In the genomic region with DNA sequence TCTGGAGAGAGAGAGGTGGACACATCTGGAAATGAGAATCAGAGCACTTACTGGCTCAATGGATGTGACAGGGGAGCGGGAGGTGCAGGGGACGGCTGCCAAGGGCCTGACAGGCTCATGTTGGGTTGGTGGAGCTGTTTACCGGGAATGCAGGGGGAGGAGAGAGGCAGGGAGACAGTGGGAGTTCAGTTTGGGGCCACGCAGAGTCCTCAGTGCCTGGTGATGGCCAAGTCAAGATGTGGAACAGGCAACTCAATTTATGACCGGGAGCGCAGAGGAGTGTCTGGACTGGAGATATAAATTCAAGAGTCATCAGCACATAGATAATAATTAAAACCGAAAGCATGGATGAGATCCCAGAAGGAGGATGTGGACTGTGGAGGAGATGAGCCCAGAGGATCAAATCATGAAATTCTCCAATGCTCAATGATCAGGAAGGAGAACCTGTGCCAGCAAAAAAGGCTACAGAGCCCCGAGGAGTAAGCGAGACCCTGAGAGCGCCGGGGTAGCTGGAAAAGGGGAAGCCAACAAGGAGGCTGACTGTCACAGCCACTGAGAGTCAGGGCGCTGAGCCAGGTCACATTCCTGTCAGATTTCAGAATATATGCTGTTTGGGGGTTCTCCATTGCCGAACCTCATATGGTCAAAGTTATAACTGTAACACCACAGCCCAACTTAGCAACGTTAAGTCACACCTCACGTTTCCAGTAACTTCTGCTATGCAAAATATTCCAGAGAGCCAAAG, we compare ENCODE assay signal across 8 mouse cellular contexts.
DNase-seq lines count a peak whose midpoint lies in the region; ATAC-seq lines count a peak whose summit lies in the region.

No protein-coding gene starts in this region.

- no peak for ATAC-seq in liver, embryonic 11.5 days (replicated peaks; ENCODE audit: low FRiP score)
- ATAC-seq in embryonic facial prominence, embryonic 14.5 days (ENCODE audit: low read depth), result peak; percentile 58
- ATAC-seq in forebrain, embryonic 12.5 days (ENCODE audit: low FRiP score), result no peak

- no peak overlapping the region for H3K4me2 ChIP-seq in liver, embryonic 11.5 days
- no peak overlapping the region for H3K4me2 ChIP-seq in embryonic facial prominence, embryonic 14.5 days (ENCODE audit: low read depth, low read length)
- no peak overlapping the region for H3K4me2 ChIP-seq in forebrain, embryonic 12.5 days

- H3K4me1 ChIP-seq in liver, embryonic 11.5 days (replicated peaks; ENCODE audit: control insufficient read depth, insufficient read depth, low read length), result no peaks in the 10 kb centered on the region
- peaks cover 31% of the 10 kb centered on the region; the same call in 1 of the 2 replicates for H3K4me1 ChIP-seq in embryonic facial prominence, embryonic 14.5 days (ENCODE audit: control insufficient read depth, insufficient read depth, low read length)
- peaks cover 27% of the 10 kb centered on the region for H3K4me1 ChIP-seq in forebrain, embryonic 12.5 days

- 70% methylated on average over 15 of the region's 15 CpGs for WGBS in liver, embryonic 11.5 days
- 63% methylated on average over 15 of the region's 15 CpGs for WGBS in embryonic facial prominence, embryonic 14.5 days
- 90% methylated on average over 15 of the region's 15 CpGs for WGBS in forebrain, embryonic 12.5 days

- H3K9ac ChIP-seq in liver, embryonic 11.5 days (ENCODE audit: low read depth, low read length), result no peak overlapping the region
- no peak overlapping the region for H3K9ac ChIP-seq in embryonic facial prominence, embryonic 14.5 days (ENCODE audit: low read depth, low read length)
- H3K9ac ChIP-seq in forebrain, embryonic 12.5 days, result no peak overlapping the region

- DNase-seq in liver, result peak; percentile 26
- DNase-seq in liver, embryonic 11.5 days (ENCODE audit: low spot score), result no peak
- peak; percentile 86 for DNase-seq in embryonic facial prominence, embryonic 14.5 days (ENCODE audit: low spot score)
- DNase-seq in heart, postnatal 10 days, result peak; percentile 34 to 48
- DNase-seq in ovary, adult 18-20 months (ENCODE audit: low spot score), result peak; percentile 34
- no peak for DNase-seq in B cell, adult 2 months
- DNase-seq in cerebellum, adult 11-12 months, result no peak

- H3K9me3 ChIP-seq in liver, embryonic 11.5 days (ENCODE audit: control insufficient read depth, low read length), result no peaks in the 10 kb centered on the region
- no peaks in the 10 kb centered on the region for H3K9me3 ChIP-seq in embryonic facial prominence, embryonic 14.5 days (ENCODE audit: control insufficient read depth, low read length)
- H3K9me3 ChIP-seq in forebrain, embryonic 12.5 days, result no peaks in the 10 kb centered on the region

- no peaks in the 10 kb centered on the region for H3K36me3 ChIP-seq in liver, embryonic 11.5 days (ENCODE audit: control insufficient read depth, insufficient read depth, low read length)
- no peaks in the 10 kb centered on the region for H3K36me3 ChIP-seq in embryonic facial prominence, embryonic 14.5 days (ENCODE audit: control insufficient read depth, insufficient read depth, low read length)
- H3K36me3 ChIP-seq in forebrain, embryonic 12.5 days (replicated peaks), result no peaks in the 10 kb centered on the region

- no peak overlapping the region for H3K27ac ChIP-seq in liver, embryonic 11.5 days (ENCODE audit: low read depth, low read length)
- H3K27ac ChIP-seq in embryonic facial prominence, embryonic 14.5 days (replicated peaks; ENCODE audit: low read depth, low read length), result peak overlapping the region; percentile 64
- no peak overlapping the region for H3K27ac ChIP-seq in forebrain, embryonic 12.5 days

- intact Hi-C loops in heart, postnatal 10 days (cut with DNase I), result no loop called here

- H3K27me3 ChIP-seq in liver, embryonic 11.5 days (replicated peaks; ENCODE audit: control insufficient read depth, insufficient read depth, low read length), result no peaks in the 10 kb centered on the region
- no peaks in the 10 kb centered on the region for H3K27me3 ChIP-seq in embryonic facial prominence, embryonic 14.5 days (replicated peaks; ENCODE audit: control insufficient read depth, insufficient read depth, low read length)
- peaks cover 25% of the 10 kb centered on the region for H3K27me3 ChIP-seq in forebrain, embryonic 12.5 days

- no peak overlapping the region for H3K4me3 ChIP-seq in liver, embryonic 11.5 days (ENCODE audit: low read depth, low read length)
- no peak overlapping the region for H3K4me3 ChIP-seq in embryonic facial prominence, embryonic 14.5 days (ENCODE audit: low read depth, low read length)
- H3K4me3 ChIP-seq in forebrain, embryonic 12.5 days (replicated peaks), result no peak overlapping the region

Comparison
In these comparisons a context has a peak if more than half of its experiments do, and no peak if none do; other contexts are left out.
1. DNase-seq: peak in liver (single experiment), embryonic facial prominence, embryonic 14.5 days (single experiment), heart, postnatal 10 days (2 of 2) and ovary, adult 18-20 months (single experiment); none in liver, embryonic 11.5 days (single experiment), B cell, adult 2 months (0 of 2) and cerebellum, adult 11-12 months (single experiment).